Mouse (Mus musculus) urinary bladder, adult 2 months (tissue): ENCODE data around the gene Smarcal1. TPM values are rescaled to one million over a fixed set of nuclear protein-coding genes. Genes with fewer than 3 reads are reported as not detected.
A peak's percentile ranks its signal among the peaks of the same experiment; 100 is the strongest.

Experiments used
- DNase-seq: peaks from one replicate; pipeline ENCODE4 v3.0.0; 2022; ENCODE audit warnings: low spot score
- polyA plus RNA-seq: library from polyadenylated mRNA; depleted of rRNA; stranded (reverse); fragments of >200 nt; gene quantifications from 2 replicates; pipeline ENCODE4 v1.2.3, GENCODE M21; 2012

Gene Smarcal1
- polyA plus RNA-seq, 1 experiment: 29.7 TPM

- DNase-seq: no peak
These were observed 5.7 kb downstream of the Smarcal1 start for GRCm38 (mm10) chr1:72588763-72589162.

- DNase-seq: no peak
These were observed 7.6 kb downstream of the Smarcal1 start for GRCm38 (mm10) chr1:72590636-72591035.

GRCm38 (mm10) chr1:72592350-72592749, 9.3 kb downstream of the Smarcal1 start:
- DNase-seq: no peak

GRCm38 (mm10) chr1:72593340-72593951, 10.4 kb downstream of the Smarcal1 start:
- DNase-seq: peak; percentile 29

GRCm38 (mm10) chr1:72595686-72596085, 12.6 kb downstream of the Smarcal1 start:
- DNase-seq: no peak

GRCm38 (mm10) chr1:72596231-72596630, 13.2 kb downstream of the Smarcal1 start:
- no peak for DNase-seq

- no peak for DNase-seq
These were observed 16.4 kb downstream of the Smarcal1 start for GRCm38 (mm10) chr1:72599146-72600101.

GRCm38 (mm10) chr1:72600778-72601177, 17.7 kb downstream of the Smarcal1 start:
- DNase-seq: no peak

- no peak for DNase-seq
These were observed 18.2 kb downstream of the Smarcal1 start for GRCm38 (mm10) chr1:72601233-72601632.

- DNase-seq: no peak
These were observed 19.1 kb downstream of the Smarcal1 start for GRCm38 (mm10) chr1:72602186-72602585.

GRCm38 (mm10) chr1:72602803-72603202, 19.8 kb downstream of the Smarcal1 start:
- no peak for DNase-seq

GRCm38 (mm10) chr1:72606186-72606673, 23.2 kb downstream of the Smarcal1 start:
- no peak for DNase-seq

- no peak for DNase-seq
These were observed 26.1 kb downstream of the Smarcal1 start for GRCm38 (mm10) chr1:72609129-72609528.

- no peak for DNase-seq
These were observed 27.1 kb downstream of the Smarcal1 start for GRCm38 (mm10) chr1:72609887-72610877.

- DNase-seq: no peak
These were observed 29.1 kb downstream of the Smarcal1 start for GRCm38 (mm10) chr1:72612172-72612571.

GRCm38 (mm10) chr1:72635221-72635620, 52.2 kb downstream of the Smarcal1 start:
- no peak for DNase-seq

GRCm38 (mm10) chr1:72640658-72641410, 57.8 kb downstream of the Smarcal1 start:
- DNase-seq: no peak

GRCm38 (mm10) chr1:72673070-72673469, 90.0 kb downstream of the Smarcal1 start:
- no peak for DNase-seq
